Mouse (Mus musculus) layer of hippocampus, adult 18-20 months (tissue): ENCODE data around the gene Il31. TPM values are rescaled to one million over a fixed set of nuclear protein-coding genes. Genes with fewer than 3 reads are reported as not detected.

ENCODE experiments used
- microRNA-seq, 2 experiments: library from miRNA; unstranded; fragments of <30 nt; microRNA quantifications; one replicate each; pipeline ENCODE4 v1.2.0; 2021
- total RNA-seq, 2 experiments: library from RNA; stranded (reverse); gene quantifications; 2 replicates each; pipeline ENCODE4 v1.2.3; 2021

Il31 gene
- total RNA-seq, 2 experiments from 2014 or later = not detected

Small RNA genes within 50 kb of the gene (microRNA-seq; reads per million reads assigned to microRNA genes)
- 0.78 to 0.99 reads per million in 2 experiments for gene Mir7647

Other genes with a start within 250 kb of the Il31 start
- gene Wdr66, start 237.4 kb downstream of the Il31 start, total RNA-seq = 1 to 10 TPM; 4.6 to 6.0 TPM
- gene Bcl7a, start 145.7 kb downstream of the Il31 start, total RNA-seq = 10 to 100 TPM; 66.1 to 66.3 TPM
- gene Mlxip, start 94.7 kb downstream of the Il31 start, total RNA-seq = 10 to 100 TPM; 15.4 to 20.6 TPM
- gene Lrrc43, start 184 bp downstream of the Il31 start, total RNA-seq = under 1 TPM; 0.79 TPM
- under 1 TPM; 0.52 to 0.68 TPM for gene B3gnt4, start 21.0 kb upstream of the Il31 start, total RNA-seq
- 10 to 100 TPM; 30.9 to 32.0 TPM for gene Diablo, start 34.7 kb upstream of the Il31 start, total RNA-seq
- gene Gm49027, start 36.0 kb upstream of the Il31 start, total RNA-seq = 1 to 10 TPM; 2.2 to 5.0 TPM
- gene Vps33a, start 83.5 kb upstream of the Il31 start, total RNA-seq = 10 to 100 TPM; 93.0 to 96.5 TPM
- gene Clip1, start 195.1 kb upstream of the Il31 start, total RNA-seq = 100 to 1,000 TPM; 127 to 137 TPM
- gene Zcchc8, start 231.6 kb upstream of the Il31 start, total RNA-seq = 10 to 100 TPM; 51.1 to 55.8 TPM